Mouse (Mus musculus) C2C12 (cell line): ENCODE measurements around the gene Als2cr12. TPM values are rescaled to one million over a fixed set of nuclear protein-coding genes. Genes with fewer than 3 reads are reported as not detected.

Experiments
- H3K27me3 ChIP-seq: one replicate; pipeline ENCODE4 v1.6.1; 2011; ENCODE audit not compliant: control insufficient read depth, insufficient read depth, insufficient read length
- H3K36me3 ChIP-seq: one replicate; pipeline ENCODE4 v1.6.1; 2011; ENCODE audit not compliant: control insufficient read depth, insufficient read depth
- H3K4me3 ChIP-seq: one replicate; pipeline ENCODE4 v1.5.1; 2011; ENCODE audit warnings: mild to moderate bottlenecking, control low read depth; ENCODE audit not compliant: poor library complexity, insufficient read depth, severe bottlenecking
- H3K79me2 ChIP-seq: one replicate; pipeline ENCODE4 v1.6.1; 2011; ENCODE audit not compliant: control insufficient read depth, insufficient read depth
- H3K79me3 ChIP-seq: one replicate; pipeline ENCODE4 v1.6.1; 2011; ENCODE audit warnings: low read depth, control low read depth
- H3ac ChIP-seq: one replicate; pipeline ENCODE3; 2011; ENCODE audit warnings: low read depth; ENCODE audit not compliant: control insufficient read depth, insufficient read length
- CEBPB ChIP-seq: IDR thresholded peaks from one replicate; pipeline ENCODE4 v1.6.1; 2011; ENCODE audit warnings: low read depth, mild to moderate bottlenecking, control low read depth, moderate library complexity
- CTCF ChIP-seq: IDR thresholded peaks from one replicate; pipeline ENCODE4 v1.5.1; 2011; ENCODE audit not compliant: control insufficient read depth, insufficient read depth, insufficient read length
- FOSL1 ChIP-seq: IDR thresholded peaks from one replicate; pipeline ENCODE4 v1.8.0; 2011; ENCODE audit warnings: mild to moderate bottlenecking, low read length; ENCODE audit not compliant: poor library complexity, insufficient read depth, severe bottlenecking
- MAX ChIP-seq: IDR thresholded peaks from one replicate; pipeline ENCODE4 v1.6.1; 2011; ENCODE audit warnings: mild to moderate bottlenecking, control low read depth
- MYOD1 ChIP-seq: IDR thresholded peaks from one replicate; pipeline ENCODE4 v1.6.1; 2011; ENCODE audit warnings: low read depth; ENCODE audit not compliant: control insufficient read depth, insufficient read length
- MYOG ChIP-seq: IDR thresholded peaks from one replicate; pipeline ENCODE4 v1.6.1; 2011; ENCODE audit not compliant: control insufficient read depth, insufficient read length; ENCODE audit errors: extremely low read depth
- USF1 ChIP-seq: IDR thresholded peaks from one replicate; pipeline ENCODE4 v1.6.1; 2011; ENCODE audit warnings: low read depth, mild to moderate bottlenecking, control low read depth, moderate library complexity
- polyA plus RNA-seq: library from polyadenylated mRNA; unstranded; fragments of >200 nt; fragmentation: generic; extraction: Trizol; gene quantifications from one replicate; pipeline ENCODE4 v1.2.1, GENCODE M21; 2012; ENCODE audit warnings: missing spikeins

Gene Als2cr12
- polyA plus RNA-seq, 1 experiment: 0.23 TPM

DNA sequence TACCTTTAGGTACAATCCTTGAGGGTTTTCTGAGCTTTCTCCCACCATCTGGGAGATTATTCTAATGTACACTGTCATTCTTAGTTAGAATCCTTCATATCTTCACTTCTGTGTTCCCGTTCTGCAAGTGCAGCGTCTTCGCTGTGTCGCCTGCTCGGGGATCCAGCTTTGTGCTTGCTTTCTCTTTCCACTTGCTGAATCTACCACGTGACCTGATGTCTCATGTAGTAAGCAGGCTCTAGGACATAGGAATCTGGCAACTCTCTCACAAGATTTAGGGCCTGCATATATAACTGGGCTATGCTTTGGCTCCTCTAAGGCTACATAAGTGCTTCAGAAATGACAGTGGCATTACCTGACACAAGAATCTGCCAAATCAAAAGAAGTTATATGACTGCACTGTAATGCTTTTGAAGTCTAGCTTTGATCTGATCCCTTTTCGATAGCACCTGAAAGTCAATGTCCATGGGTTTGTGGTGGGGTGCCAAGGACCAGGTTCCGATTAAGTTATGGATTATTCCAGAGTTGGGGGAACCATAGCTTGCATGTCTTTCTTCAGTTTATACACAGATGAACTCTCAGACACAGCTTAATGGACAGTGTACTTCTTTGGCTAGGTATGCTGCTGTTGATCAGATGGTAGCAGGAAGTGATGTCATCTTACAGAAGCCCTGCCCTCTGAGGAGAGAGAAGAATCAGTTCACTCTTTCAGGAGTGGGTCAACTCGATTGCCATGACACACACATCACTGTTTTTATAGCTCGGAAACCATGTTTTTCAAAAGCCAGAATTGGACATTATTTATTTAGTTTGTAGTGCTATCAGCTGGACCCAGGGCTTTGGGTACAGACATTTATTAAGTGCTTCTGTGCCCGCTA, 38.5 kb upstream of the Als2cr12 start:
- Histone ChIP-seq H3K79me2 (peaks cover 13% of the 10 kb centered on the region), H3K27me3 (no peaks in the 10 kb centered on the region), H3ac (no peak overlapping the region), H3K79me3 (peaks cover 13% of the 10 kb centered on the region), H3K36me3 (peaks cover 78% of the 10 kb centered on the region), H3K4me3 (no peak overlapping the region)
- TF ChIP-seq CTCF (no peak), FOSL1 (no peak), MYOD1 (no peak), USF1 (no peak), MYOG (no peak)

DNA sequence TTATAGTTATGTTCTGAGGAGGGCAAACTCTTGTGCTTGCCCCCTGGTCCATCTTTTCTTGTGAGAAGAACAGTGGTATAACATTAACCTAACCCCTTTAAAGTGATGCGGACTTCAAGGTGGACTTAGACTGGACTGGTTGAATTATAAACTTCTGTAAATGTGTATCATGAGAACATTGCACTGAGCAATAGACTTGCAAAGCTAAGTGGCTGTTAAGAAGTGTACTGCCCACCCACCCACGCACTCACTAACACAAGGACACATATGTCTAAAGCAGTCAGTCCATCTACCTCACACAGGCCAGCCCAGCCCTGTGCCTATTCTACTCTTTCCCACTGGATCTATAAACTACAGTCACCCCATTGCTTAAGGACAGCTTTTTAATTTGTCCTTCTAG, 37.8 kb upstream of the Als2cr12 start:
- peaks cover 14% of the 10 kb centered on the region for H3K79me3 ChIP-seq
- H3ac ChIP-seq: no peak overlapping the region
- no peaks in the 10 kb centered on the region for H3K27me3 ChIP-seq
- H3K36me3 ChIP-seq: peaks cover 78% of the 10 kb centered on the region
- TF ChIP-seq MYOD1: no peak
- TF ChIP-seq CTCF: no peak
- no peak overlapping the region for H3K4me3 ChIP-seq
- H3K79me2 ChIP-seq: peaks cover 20% of the 10 kb centered on the region

DNA sequence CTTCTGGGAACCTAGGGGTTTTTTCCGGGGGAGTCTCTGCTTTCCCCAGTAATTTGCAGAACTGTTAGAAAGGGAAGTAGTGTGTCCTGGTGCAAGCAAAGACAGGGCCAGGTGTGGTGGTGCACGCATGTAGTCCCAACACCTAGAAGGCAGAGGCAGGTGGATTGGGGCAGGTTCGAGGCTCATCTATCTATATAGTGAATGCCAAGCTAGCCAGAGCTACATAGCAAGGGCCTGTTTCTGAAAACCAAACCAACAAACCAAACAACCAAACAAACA, 32.7 kb upstream of the Als2cr12 start:
- Histone ChIP-seq H3K79me2 (peaks cover 60% of the 10 kb centered on the region), H3K27me3 (no peaks in the 10 kb centered on the region), H3K36me3 (peaks cover 49% of the 10 kb centered on the region), H3K79me3 (peaks cover 33% of the 10 kb centered on the region), H3K4me3 (no peak overlapping the region), H3ac (no peak overlapping the region)
- TF ChIP-seq MAX: no peak
- TF ChIP-seq MYOD1: no peak
- TF ChIP-seq MYOG: no peak
- no peak for TF ChIP-seq FOSL1

DNA sequence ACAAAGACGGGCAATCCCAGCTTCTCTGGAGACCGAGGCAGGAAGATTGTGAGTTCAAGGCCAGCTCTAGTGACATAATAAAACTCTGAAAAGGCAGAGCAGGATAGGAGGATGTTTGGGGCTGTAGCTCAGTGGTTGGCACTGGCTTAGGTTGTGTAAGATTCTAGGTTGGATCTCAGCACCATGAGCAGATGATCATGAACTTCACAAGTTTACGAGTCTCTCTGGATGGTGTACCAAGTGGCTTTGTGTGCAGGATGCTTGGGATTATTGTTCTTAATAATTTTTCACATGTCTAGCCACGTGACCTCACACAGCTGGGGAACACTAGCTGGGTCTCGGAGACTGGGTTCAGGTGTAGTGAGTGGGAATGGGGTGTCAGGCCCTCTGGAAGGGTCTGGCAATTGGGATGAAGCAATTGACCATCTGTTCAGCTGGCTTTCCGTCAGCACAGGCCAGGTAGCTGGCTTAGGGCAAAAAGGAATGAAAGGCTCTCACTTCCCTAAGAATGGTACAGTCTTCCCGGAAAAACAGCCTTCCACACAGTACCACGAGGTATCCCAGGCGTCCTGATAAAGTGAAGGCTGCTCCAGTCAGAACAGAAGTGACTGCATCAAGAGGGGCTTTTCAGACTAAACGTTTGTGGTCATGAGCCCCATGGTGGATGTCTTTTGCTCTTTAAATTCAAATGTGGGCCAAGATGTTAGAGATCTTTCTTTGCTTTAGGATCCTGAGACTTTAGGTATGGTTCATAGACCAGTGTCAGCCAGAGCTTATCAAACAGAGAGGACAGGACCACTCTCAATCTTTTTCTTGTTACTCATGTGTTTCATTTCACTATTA, 32.2 kb upstream of the Als2cr12 start:
- Histone ChIP-seq H3K79me2 (peaks cover 66% of the 10 kb centered on the region), H3K79me3 (peaks cover 34% of the 10 kb centered on the region), H3K36me3 (peaks cover 45% of the 10 kb centered on the region), H3K4me3 (no peak overlapping the region), H3K27me3 (no peaks in the 10 kb centered on the region), H3ac (no peak overlapping the region)
- TF ChIP-seq MYOG: no peak
- TF ChIP-seq CTCF: no peak
- no peak for TF ChIP-seq MYOD1
- no peak for TF ChIP-seq FOSL1
- TF ChIP-seq CEBPB: no peak
- TF ChIP-seq MAX: no peak
- TF ChIP-seq USF1: no peak

DNA sequence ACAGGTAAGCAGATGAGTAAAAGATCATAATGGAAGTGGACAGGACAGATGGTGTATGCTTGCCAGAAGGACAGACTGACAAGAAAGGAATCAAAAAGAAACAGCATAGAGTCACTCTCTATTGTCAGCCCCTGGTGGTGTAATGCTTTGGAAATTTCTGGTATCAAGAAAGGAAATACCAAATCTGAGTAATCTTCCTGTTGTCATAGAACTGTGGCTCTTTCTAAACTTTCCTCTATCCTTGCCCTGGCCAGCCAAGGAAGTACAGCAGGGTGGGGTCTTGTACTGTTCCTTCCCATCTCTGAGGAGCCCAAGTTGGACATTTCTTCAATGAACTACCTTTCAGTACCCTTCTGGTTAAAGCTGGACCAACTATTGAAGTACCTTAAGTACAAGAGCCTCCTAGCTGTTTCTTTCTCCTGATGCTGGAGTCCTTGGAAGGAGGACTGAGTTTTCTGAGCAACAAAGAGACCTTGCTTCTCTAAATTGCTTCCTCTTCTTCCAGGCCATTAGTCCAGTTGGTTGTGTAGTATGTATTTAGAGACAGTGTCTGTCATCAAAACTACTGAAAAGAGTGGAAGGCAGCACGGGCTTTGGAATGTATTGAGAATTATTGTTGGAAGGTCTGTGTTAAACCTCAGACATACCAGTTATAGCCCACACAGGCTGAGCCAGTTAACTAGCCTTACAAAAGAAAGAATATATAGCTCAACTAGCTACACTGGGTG, 31.4 kb upstream of the Als2cr12 start:
- H3K4me3 ChIP-seq: no peak overlapping the region
- no peaks in the 10 kb centered on the region for H3K27me3 ChIP-seq
- H3K79me3 ChIP-seq: peaks cover 36% of the 10 kb centered on the region
- TF ChIP-seq FOSL1 (no peak), USF1 (no peak), CTCF (no peak), MYOD1 (no peak)
- H3K79me2 ChIP-seq: peaks cover 74% of the 10 kb centered on the region
- peaks cover 51% of the 10 kb centered on the region for H3K36me3 ChIP-seq
- no peak overlapping the region for H3ac ChIP-seq
